Mouse (Mus musculus) MEL (cell line): Measurements from ENCODE around the gene Unc13c.

Experiments used
- CHD2 ChIP-seq: IDR thresholded peaks from 2 replicates; pipeline ENCODE4 v1.6.1; 2011; ENCODE audit warnings: low read length, improper control_type of control experiment
- CTCF ChIP-seq, 3 experiments: IDR thresholded peaks in 2 of 3; conservative IDR thresholded peaks in 1 of 3; 2 replicates each; pipeline ENCODE4 v1.5.1; 2011 to 2012; ENCODE audit warnings: low read length in 3 of 3, low read depth in 2 of 3, mild to moderate bottlenecking in 2 of 3, improper control_type of control experiment in 1 of 3, inconsistent platforms in 1 of 3, mixed read lengths in 1 of 3, moderate library complexity in 1 of 3; ENCODE audit not compliant: control insufficient read depth in 1 of 3, insufficient read depth in 1 of 3, poor library complexity in 1 of 3, severe bottlenecking in 1 of 3
- GABPA ChIP-seq: IDR thresholded peaks from 2 replicates; pipeline ENCODE4 v1.6.1; 2012; ENCODE audit warnings: low read depth, mild to moderate bottlenecking, inconsistent platforms, low read length, improper control_type of control experiment, moderate library complexity
- JUND ChIP-seq: IDR thresholded peaks from 2 replicates; pipeline ENCODE4 v1.6.1; 2011; ENCODE audit warnings: low read depth, mild to moderate bottlenecking, improper control_type of control experiment, low read length
- POLR2A ChIP-seq, 2 experiments: IDR thresholded peaks; 2 replicates each; pipeline ENCODE4 v1.6.1; 2011 to 2012; ENCODE audit warnings: low read length in 2 of 2, mild to moderate bottlenecking in 2 of 2, control low read depth in 1 of 2, improper control_type of control experiment in 1 of 2, low read depth in 1 of 2, moderate library complexity in 1 of 2; ENCODE audit not compliant: control insufficient read depth in 1 of 2, insufficient read depth in 1 of 2, poor library complexity in 1 of 2
- POLR2AphosphoS5 ChIP-seq: IDR thresholded peaks from 2 replicates; pipeline ENCODE4 v1.6.1; 2012; ENCODE audit warnings: low read depth, borderline replicate concordance, mild to moderate bottlenecking, inconsistent platforms, low read length, moderate library complexity, mixed read lengths
- TAL1 ChIP-seq: IDR thresholded peaks from 2 replicates; pipeline ENCODE4 v1.6.1; 2012; ENCODE audit warnings: mild to moderate bottlenecking, inconsistent platforms, low read length, moderate library complexity, mixed read lengths
- USF1 ChIP-seq: IDR thresholded peaks from 2 replicates; pipeline ENCODE4 v1.6.1; 2014; ENCODE audit warnings: low read depth, mild to moderate bottlenecking, inconsistent platforms, low read length, improper control_type of control experiment, moderate library complexity
- ZMIZ1 ChIP-seq: IDR thresholded peaks from 2 replicates; pipeline ENCODE4 v1.6.1; 2012; ENCODE audit warnings: low read depth, mild to moderate bottlenecking, inconsistent platforms, low read length, improper control_type of control experiment, moderate library complexity

- no peak for TF ChIP-seq CTCF (IDR thresholded peaks at IDR 0.05 in 2 of 3, conservative IDR thresholded peaks at IDR 0.05 in 1 of 3; ENCODE audit: control insufficient read depth in 1 of 3, insufficient read depth in 1 of 3, low read depth in 2 of 3, low read length in 3 of 3, poor library complexity in 1 of 3, severe bottlenecking in 1 of 3)
- no peak for TF ChIP-seq CHD2
- TF ChIP-seq ZMIZ1: no peak
- TF ChIP-seq JUND: no peak
- no peak for TF ChIP-seq TAL1
- TF ChIP-seq POLR2AphosphoS5: no peak
- TF ChIP-seq USF1: no peak
- no peak for TF ChIP-seq POLR2A (IDR thresholded peaks at IDR 0.05; ENCODE audit: control insufficient read depth in 1 of 2, insufficient read depth in 1 of 2, low read depth in 1 of 2, low read length in 2 of 2, poor library complexity in 1 of 2)
- no peak for TF ChIP-seq GABPA
These were observed 36.8 kb downstream of the Unc13c start for GRCm38 (mm10) chr9:73931988-73932387.
